Mouse (Mus musculus): ENCODE measurements around the gene Cdkl1.

The Cdkl1 gene

DNA sequence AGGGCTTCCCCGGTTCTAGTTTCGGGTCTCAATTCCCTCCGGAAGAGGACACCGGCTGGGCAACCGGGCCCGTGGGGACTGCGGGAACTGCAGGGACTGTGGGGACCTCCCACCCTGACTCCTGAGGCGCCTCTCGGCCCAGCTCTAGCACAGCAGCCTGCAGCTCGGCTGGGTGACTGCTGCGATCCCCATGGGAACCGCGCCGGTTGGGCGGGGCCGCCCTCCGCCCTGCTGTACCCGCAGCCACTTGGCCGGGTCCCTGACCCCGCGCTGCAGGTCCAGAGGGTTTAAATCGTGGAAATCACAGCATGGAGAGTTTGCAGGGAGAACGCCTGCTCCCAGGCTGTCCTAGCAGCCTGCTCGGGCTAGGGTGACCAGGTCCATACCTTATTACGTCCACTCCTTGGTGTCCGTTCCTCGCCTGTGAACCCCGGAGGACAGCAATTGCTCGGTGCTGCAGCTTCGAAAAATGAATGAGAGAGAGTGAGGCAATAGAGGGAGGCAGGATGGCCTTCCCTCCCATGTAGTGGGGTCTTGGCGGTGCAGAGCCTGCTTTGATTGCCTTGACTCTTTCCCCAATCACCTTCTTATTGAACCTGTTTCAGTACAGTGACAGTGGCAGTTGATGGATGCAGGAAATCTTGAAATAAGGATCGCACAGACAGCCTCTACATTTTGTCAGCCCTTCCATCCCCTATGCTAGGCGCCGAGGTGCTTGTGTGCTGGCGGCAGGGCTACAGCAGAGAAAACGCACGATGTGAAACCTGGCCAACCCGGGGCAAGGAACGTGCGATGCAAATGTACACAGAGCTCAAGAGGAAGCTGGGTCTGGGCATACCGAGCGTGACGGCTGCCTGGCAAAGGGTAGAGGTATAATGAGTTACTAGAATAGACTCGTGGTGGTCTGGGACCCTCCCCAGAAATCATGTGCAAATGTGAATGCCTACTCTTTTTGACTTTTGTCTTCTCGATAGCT, at the start of gene Cdkl1:
Cdkl1 (minus strand) TSS at position 738 of the 976 bp plus-strand sequence.
- DNase-seq (ENCODE audit: low read depth, low spot score) = peak; percentile 37

DNA sequence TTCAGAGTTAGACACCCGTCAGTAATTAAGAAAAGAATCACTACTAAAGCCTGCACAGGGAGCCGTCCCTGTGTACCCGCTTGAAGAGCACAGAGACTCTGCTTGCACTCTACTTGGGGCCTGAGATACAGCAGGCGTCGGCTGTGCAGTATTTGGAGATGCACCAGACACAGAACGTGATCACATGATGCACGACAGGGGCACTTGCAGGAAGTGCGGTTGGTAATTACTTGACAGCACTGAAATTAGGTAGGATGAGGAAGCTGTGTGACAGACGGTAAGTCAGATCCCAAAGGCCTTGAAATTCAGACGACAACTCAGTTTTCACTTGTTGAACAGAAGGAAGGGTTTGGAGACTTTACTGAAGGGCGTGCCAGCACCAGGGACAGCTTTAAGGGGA, 47.3 kb upstream of the Cdkl1 start:
- no peak for DNase-seq (ENCODE audit: low read depth, low spot score)

DNA sequence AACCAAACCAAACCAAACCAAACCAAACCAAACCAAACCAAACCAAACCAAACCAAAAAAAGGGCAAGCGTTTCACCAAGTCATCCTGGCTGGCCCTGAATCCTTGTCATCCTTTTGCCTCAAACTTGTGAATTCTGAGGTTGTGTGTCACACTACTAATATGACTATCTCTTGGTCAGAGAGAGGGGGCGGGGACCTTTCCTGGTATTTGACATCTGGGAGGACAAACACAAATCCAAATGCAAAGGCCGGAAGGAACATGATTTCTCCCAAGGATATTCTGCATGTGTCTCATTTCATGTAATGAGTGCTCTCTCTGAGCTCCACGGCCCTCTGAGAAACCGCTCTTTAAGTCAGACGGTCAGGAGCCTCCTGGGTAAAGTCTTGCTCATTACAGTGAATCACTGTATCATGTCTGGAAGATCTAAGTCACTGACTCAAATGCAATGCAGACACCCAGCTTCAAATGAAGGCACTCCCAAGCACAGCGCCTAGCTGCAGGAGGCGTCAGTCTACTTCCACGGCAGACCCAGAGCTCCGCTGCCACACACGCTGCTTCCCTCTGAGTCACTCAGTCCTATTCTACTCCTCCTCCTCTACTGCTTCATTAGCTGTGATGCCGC, 43.0 kb upstream of the Cdkl1 start:
- DNase-seq (ENCODE audit: low read depth, low spot score) = no peak

DNA sequence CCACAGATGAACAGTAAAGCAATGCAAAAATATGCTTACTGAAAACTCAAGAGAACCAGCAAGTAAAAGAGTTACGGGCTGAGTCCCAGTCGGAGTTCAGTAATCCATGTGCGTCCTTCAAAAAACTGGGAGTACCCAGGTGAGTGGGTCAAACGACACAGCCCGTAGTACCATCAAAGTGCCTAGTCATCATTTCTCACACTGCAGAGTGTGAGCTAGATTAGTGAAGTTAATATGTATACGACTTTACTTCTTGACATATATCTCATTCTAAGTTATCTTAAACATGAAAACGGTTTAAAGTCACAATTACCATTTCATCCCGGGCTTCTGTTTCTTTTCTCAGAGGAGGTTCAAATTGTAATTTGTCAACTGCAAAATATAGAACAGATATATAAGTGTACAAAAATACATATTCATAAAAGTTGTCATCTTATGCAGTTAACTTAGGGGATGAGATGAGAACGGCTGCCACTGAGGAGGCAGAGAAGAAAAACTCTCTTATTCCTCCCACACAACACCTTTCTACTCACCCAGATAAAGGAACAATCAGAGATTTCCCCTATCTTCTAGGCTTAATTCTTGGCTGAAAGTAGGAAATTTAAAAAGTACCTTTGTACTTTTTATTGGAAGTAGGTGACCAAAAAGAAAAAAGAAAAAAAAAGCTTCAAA, 40.3 kb upstream of the Cdkl1 start:
- DNase-seq (ENCODE audit: low read depth, low spot score) = no peak

GRCm38 (mm10) chr12:69828214-69828613, 37.1 kb upstream of the Cdkl1 start:
- no peak for DNase-seq (ENCODE audit: low read depth, low spot score)

DNA sequence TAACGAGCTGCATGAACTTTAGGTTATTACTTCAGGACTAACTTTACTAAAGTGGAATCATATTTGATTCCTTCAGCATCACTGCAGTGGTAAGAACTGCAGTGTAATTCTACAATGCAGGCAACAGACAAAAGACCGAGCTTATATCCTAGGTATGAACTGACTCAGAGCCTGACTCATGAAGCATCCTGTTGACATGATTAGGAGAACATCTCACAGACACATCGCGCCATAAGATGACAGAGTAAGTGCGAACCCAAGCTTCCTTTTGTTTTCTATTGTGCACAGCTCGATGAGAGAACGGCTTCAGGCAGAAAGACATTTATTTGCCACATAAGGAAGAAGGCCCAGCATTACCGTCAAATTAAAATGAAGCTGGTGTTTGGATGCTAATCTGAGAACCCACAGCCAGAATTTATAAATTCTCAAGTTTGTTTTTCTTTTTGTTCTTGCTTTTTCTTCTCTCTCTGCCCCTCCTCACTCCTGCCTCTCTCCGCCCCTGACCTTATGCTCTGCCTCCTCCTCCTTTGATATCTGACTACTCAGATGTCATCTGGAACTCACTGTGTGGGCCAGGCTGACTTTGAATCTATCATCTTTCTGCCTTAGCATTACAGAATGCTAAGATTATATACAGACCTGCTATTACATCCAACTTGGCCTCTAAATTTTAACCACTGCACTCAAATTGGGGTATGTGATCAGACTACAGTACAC, 34.0 kb upstream of the Cdkl1 start:
- DNase-seq (ENCODE audit: low read depth, low spot score) = no peak

GRCm38 (mm10) chr12:69814272-69814671, 23.2 kb upstream of the Cdkl1 start:
- DNase-seq (ENCODE audit: low read depth, low spot score) = no peak

DNA sequence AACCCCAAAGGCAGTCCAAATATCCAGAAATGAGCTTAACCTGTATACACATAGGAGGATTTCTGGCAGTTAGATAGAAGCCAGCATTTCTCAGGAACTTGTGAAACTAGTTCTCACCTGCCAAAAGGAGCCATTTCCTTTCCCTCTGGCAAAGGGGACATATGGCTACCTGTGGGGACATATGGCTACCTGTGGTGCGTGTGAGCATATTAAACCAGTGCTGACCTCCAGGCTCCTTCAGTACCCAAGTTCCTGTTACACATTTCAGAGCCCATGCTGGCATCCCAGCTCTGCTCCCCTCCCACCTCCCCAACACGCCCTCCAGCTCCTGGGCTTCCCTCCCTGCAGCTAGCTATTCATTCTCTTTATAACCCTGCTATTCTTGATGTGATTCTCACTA, 22.5 kb upstream of the Cdkl1 start:
- no peak for DNase-seq (ENCODE audit: low read depth, low spot score)

DNA sequence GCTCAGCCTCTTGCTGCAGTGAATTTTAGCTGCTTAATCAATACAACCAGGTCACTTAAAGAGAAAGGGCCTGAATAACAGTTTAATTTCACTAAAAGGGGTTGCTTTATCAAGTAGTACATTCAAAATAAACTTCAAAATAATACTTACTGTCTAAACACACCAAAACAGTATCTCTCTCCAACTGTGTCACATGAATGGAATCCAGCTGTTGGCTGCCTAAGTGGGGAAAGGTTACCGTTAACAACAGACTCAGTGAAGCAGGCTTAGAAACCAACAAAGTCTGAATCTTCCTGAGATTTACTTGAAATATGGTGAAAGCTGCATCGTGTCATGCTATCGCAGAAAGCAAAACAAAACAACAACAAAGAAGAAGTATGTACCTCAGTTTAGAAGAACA, 21.9 kb upstream of the Cdkl1 start:
- DNase-seq (ENCODE audit: low read depth, low spot score) = no peak

DNA sequence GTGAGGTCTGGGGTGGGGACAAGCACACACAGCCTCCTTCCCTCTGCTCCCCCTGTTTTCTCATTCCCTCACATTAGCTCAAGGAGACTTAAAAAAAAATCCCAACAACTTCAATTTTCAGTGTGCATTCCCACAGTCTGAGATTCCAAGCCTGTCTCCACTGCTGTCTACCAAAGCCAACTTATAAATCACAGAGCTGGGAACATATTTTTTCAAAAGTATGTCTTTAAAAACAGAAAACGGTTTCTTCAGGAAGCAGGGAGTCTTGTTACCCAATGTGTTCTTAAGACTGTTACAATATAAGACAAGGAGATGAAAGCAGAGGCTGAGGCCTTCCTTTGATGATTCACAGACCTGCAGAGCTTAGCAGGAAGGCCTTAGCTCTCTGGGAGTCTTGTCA, 20.9 kb upstream of the Cdkl1 start:
- no peak for DNase-seq (ENCODE audit: low read depth, low spot score)

DNA sequence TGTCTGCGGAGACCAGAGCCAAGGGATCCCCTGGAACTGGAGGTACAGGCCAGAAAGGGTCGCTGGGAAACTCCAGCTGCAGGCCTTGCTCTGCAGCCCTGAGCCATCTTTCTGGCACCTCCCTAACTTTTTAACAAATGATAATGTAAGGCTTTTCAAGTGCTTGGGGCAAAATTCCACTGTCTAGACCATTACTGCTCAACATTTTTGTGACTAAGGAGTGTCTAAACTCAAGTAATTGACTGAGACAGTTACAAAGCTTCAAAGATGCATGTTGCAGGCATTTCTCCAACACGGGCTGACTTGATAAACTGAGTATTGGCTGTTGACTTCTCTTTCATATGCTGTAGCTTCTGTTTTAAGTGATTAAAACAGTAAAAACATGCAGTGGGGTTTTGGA, 18.4 kb upstream of the Cdkl1 start:
- no peak for DNase-seq (ENCODE audit: low read depth, low spot score)

GRCm38 (mm10) chr12:69807399-69807985, 16.4 kb upstream of the Cdkl1 start:
- no peak for DNase-seq (ENCODE audit: low read depth, low spot score)

DNA sequence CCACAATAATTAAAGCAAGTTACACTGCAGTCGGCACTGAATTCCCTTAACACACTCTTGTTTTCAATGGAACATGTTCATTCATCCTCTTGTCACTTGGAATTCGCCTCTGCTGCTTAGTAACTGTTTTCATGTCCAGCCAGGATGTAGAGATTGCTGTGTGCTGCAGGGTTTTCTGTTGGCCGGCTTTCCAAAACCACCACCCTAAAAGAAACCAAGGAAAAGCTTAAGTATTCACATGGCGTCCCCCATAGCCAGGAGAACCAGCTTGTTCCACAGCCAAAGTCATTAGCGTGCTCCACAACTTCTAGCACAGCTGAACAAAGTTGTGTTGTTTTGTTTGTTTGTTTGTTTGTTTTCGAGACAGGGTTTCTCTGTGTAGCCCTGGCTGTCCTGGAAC, 14.1 kb upstream of the Cdkl1 start:
- DNase-seq (ENCODE audit: low read depth, low spot score) = no peak

GRCm38 (mm10) chr12:69804393-69805070, 13.5 kb upstream of the Cdkl1 start:
- DNase-seq (ENCODE audit: low read depth, low spot score) = no peak

- DNase-seq (ENCODE audit: low read depth, low spot score) = no peak
Measured at GRCm38 (mm10) chr12:69803196-69803595, 12.1 kb upstream of the Cdkl1 start.

DNA sequence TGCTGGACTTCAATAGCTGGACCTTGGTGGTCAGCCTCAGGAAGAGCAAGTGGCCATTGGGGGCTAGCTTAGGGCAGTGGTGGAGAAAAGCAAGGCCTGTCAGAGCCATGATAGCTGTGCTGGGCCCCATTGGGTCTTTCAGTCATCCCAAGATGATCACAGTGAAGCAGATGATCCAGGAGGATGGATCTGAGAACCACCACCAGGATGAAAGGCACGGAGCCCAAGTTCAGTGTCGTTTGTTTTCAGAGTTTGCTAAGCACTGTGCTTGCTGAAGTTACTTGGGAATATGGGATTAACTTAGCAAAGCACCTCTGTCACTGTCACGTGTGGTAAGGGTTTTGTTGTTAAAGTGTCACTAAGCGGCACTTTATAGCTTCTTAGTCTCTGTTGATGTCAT, 9.5 kb upstream of the Cdkl1 start:
- DNase-seq (ENCODE audit: low read depth, low spot score) = no peak

- DNase-seq (ENCODE audit: low read depth, low spot score) = no peak
Measured at GRCm38 (mm10) chr12:69796311-69796710, 5.2 kb upstream of the Cdkl1 start.

GRCm38 (mm10) chr12:69789766-69790529, 1.1 kb downstream of the Cdkl1 start:
- DNase-seq (ENCODE audit: low read depth, low spot score) = no peak

DNA sequence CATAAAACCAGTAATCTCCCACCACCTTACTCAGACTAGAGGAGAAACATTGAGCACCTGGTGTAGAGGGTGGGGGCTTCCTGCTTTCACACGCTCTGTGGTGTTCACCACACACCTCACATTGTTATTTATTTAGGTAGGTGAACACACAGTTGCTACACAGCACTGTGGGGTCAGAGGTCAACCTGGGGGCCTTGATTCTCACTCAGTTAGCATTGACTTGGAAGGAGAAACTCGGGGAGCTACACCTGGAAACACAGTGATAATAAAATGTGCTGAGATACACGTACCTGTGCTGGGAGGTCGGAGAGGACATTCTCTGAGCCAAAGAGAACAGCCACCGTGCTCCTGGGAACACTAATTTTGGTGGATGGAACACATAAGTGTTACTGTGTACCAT, 2.7 kb downstream of the Cdkl1 start:
- DNase-seq (ENCODE audit: low read depth, low spot score) = no peak

DNA sequence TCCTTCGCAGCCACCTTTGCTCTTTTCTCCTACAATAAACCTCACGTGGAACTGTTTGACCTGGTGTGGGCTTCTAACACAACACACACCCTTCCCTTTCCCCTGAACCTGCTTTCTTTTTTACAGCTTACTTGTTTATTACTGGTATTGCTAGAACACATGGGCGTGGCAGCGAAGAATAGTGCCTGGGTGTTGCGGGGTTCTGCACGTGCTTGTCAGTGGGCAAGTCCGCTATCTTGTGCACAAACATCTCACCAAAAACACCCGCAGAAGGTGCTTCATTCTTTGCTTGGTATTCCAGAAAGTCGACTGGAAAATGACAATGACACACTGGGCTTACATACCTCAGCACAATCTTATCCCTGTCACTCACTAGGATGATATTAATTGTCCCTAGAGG, 5.6 kb downstream of the Cdkl1 start:
- DNase-seq (ENCODE audit: low read depth, low spot score) = no peak
